Comparison of ENCODE assay signal across 8 mouse cellular contexts in the genomic region with DNA sequence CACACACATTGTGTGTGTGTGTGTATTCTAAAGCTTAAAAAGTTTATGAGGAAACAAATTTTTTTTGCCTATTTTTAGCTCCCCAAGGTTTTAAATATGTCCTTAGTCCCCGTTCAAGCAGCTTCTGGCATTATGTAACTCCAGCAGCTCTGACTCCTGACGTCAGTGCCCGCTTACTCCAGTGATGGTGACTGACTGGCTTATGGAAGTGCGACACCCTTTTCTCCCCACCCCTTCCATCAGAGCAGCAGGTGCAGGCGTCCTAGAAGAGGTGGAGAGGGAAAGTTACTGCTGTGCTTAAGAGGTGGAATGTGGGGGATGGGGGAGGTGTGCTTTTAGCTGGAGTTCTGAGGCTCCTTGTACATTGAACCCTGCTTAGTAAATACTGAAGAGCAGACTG.
DNase-seq lines count a peak whose midpoint lies in the region; ATAC-seq lines count a peak whose summit lies in the region.
"Had no signal": no experiment of that assay in that cellular context is flagged by ENCODE, and none has a peak within 500 bp of the region (broad histone marks: within the 10 kb centered on the region; RNA-seq: fewer than 3 reads in every experiment).

No protein-coding gene starts in this region.

- peak; percentile 41 for DNase-seq in left cerebral cortex, adult 11 months (ENCODE audit: low spot score)
- no peak for DNase-seq in left cerebral cortex, postnatal 4 days
- peak; percentile 18 for DNase-seq in adrenal gland, postnatal 14 days
- peak; percentile 38 for DNase-seq in kidney, adult 9 months
- peak; percentile 54 to 57 for DNase-seq in right cerebral cortex, adult 2 months (ENCODE audit: low spot score in 2 of 2)
- no peak for DNase-seq in retina, postnatal 1 day
- DNase-seq: cerebellum, adult 9-10 months had no signal

- no peak for ATAC-seq in inflammation-experienced regulatory T-cells, adult 6 months

- intact Hi-C loops in left cerebral cortex, postnatal 4 days (cut with DNase I): no loop called here

Comparison
In these comparisons a context has a peak if more than half of its experiments do, and no peak if none do; other contexts are left out.
1. DNase-seq: peak in left cerebral cortex, adult 11 months (single experiment), adrenal gland, postnatal 14 days (single experiment), kidney, adult 9 months (single experiment) and right cerebral cortex, adult 2 months (2 of 2); none in left cerebral cortex, postnatal 4 days (single experiment) and retina, postnatal 1 day (single experiment).